Mouse (Mus musculus) urinary bladder, postnatal 14 days (tissue): ENCODE results near the gene Rad9b.

Experiments used
- DNase-seq: peaks from one replicate; pipeline ENCODE4 v3.0.0; 2021; ENCODE audit warnings: low spot score

The Rad9b gene

GRCm38 (mm10) chr5:122353807-122354491 lies at the start of gene Rad9b, which contains the start of gene Vps29:
Rad9b (minus strand) TSS chr5:122354233.
Vps29 (plus strand) TSS chr5:122354369.
- peak; percentile 99 for DNase-seq

- DNase-seq = no peak
Observed at GRCm38 (mm10) chr5:122403362-122403761, 49.3 kb upstream of the Rad9b start.

GRCm38 (mm10) chr5:122402772-122403171 lies 48.7 kb upstream of the Rad9b start:
- peak; percentile 61 for DNase-seq

GRCm38 (mm10) chr5:122402160-122402559 lies 48.1 kb upstream of the Rad9b start:
- no peak for DNase-seq

GRCm38 (mm10) chr5:122401303-122401640 lies 47.2 kb upstream of the Rad9b start:
- DNase-seq = peak; percentile 74

GRCm38 (mm10) chr5:122400628-122401302 lies 46.7 kb upstream of the Rad9b start:
- peak; percentile 62 for DNase-seq

- no peak for DNase-seq
Observed at GRCm38 (mm10) chr5:122399871-122400270, 45.8 kb upstream of the Rad9b start.

GRCm38 (mm10) chr5:122397495-122397894 lies 43.5 kb upstream of the Rad9b start:
- no peak for DNase-seq

GRCm38 (mm10) chr5:122396791-122397190 lies 42.8 kb upstream of the Rad9b start:
- DNase-seq = no peak

- peak; percentile 76 for DNase-seq
Observed at GRCm38 (mm10) chr5:122393887-122394286, 39.9 kb upstream of the Rad9b start.

- no peak for DNase-seq
Observed at GRCm38 (mm10) chr5:122392227-122393004, 38.4 kb upstream of the Rad9b start.

- DNase-seq = peak; percentile 92
Observed at GRCm38 (mm10) chr5:122391786-122392180, 37.8 kb upstream of the Rad9b start, which contains the start of gene Arpc3. Arpc3 (plus strand) TSS chr5:122391878.

GRCm38 (mm10) chr5:122391178-122391785 lies 37.2 kb upstream of the Rad9b start:
- DNase-seq = no peak

- DNase-seq = no peak
Observed at GRCm38 (mm10) chr5:122390671-122391070, 36.6 kb upstream of the Rad9b start.

- no peak for DNase-seq
Observed at GRCm38 (mm10) chr5:122390006-122390405, 36.0 kb upstream of the Rad9b start.

- peak; percentile 70 for DNase-seq
Observed at GRCm38 (mm10) chr5:122379374-122380155, 25.5 kb upstream of the Rad9b start.

- DNase-seq = no peak
Observed at GRCm38 (mm10) chr5:122378171-122378570, 24.1 kb upstream of the Rad9b start.

GRCm38 (mm10) chr5:122377101-122377833 lies 23.2 kb upstream of the Rad9b start:
- DNase-seq = no peak

GRCm38 (mm10) chr5:122372878-122373277 lies 18.8 kb upstream of the Rad9b start:
- no peak for DNase-seq

- DNase-seq = peak; percentile 99
Observed at GRCm38 (mm10) chr5:122372192-122372769, 18.2 kb upstream of the Rad9b start, which contains the start of gene Fam216a. Fam216a (minus strand) TSS chr5:122372364.
